Mouse (Mus musculus) intestine, embryonic 14.5 days (tissue): ENCODE data around the gene Rgs3. TPM values are rescaled to one million over a fixed set of nuclear protein-coding genes. Genes with fewer than 3 reads are reported as not detected.

Source experiments
- ATAC-seq: fragments of 200-750 bp; cut with Nextera tagmentation; replicated peaks from 2 replicates; pipeline ENCODE4 v1.8.0; 2017; ENCODE audit warnings: low read depth, moderate number of reproducible peaks, moderate TSS enrichment, moderate library complexity; ENCODE audit not compliant: low FRiP score, low TSS enrichment
- DNase-seq: peaks from one replicate; pipeline ENCODE4 v3.0.0-alpha.2; 2018; ENCODE audit warnings: low spot score
- H3K27ac ChIP-seq: fragments of 300-500 bp; sonication (generic); 2 replicates; pipeline ENCODE4 v1.5.1; 2014; ENCODE audit warnings: low read depth, mild to moderate bottlenecking, control low read depth
- H3K27me3 ChIP-seq: fragments of 300-500 bp; sonication (generic); replicated peaks from 2 replicates; pipeline ENCODE4 v1.6.1; 2014; ENCODE audit warnings: low read length, control low read depth; ENCODE audit not compliant: control insufficient read depth, insufficient read depth
- H3K36me3 ChIP-seq: fragments of 300-500 bp; sonication (generic); 2 replicates; pipeline ENCODE4 v1.6.1; 2014; ENCODE audit warnings: low read length, control low read depth; ENCODE audit not compliant: control insufficient read depth, insufficient read depth
- H3K4me1 ChIP-seq: fragments of 300-500 bp; sonication (generic); replicated peaks from 2 replicates; pipeline ENCODE4 v1.6.1; 2014; ENCODE audit warnings: low read length, control low read depth, mixed read lengths; ENCODE audit not compliant: control insufficient read depth, insufficient read depth
- H3K4me2 ChIP-seq: fragments of 300-500 bp; sonication (generic); 2 replicates; pipeline ENCODE4 v1.6.1; 2014; ENCODE audit warnings: low read length
- H3K4me3 ChIP-seq: fragments of 300-500 bp; sonication (generic); 2 replicates; pipeline ENCODE4 v1.5.1; 2014; ENCODE audit warnings: low read depth, low read length, control low read depth, mixed read lengths
- H3K9ac ChIP-seq: fragments of 300-500 bp; sonication (generic); 2 replicates; pipeline ENCODE4 v1.6.1; 2014; ENCODE audit warnings: mild to moderate bottlenecking, low read length
- H3K9me3 ChIP-seq: fragments of 300-500 bp; sonication (generic); 2 replicates; pipeline ENCODE4 v1.6.1; 2016; ENCODE audit warnings: low read length, control low read depth; ENCODE audit not compliant: control insufficient read depth
- WGBS: fragments of 180-500 bp; shearing (Covaris S2); extraction: QIAGEN DNeasy Blood & Tissue Kit; methylation state at CpG from one replicate; pipeline ENCODE4 v1.1.7; 2014; 5-methylcytosine and 5-hydroxymethylcytosine counted together
- polyA plus RNA-seq: library from polyadenylated mRNA; unstranded; fragments of >200 nt; fragmentation: Nextera tagmentation; extraction: Ambion mirVana; gene quantifications from 2 replicates; pipeline ENCODE4 v1.2.1, GENCODE M21; 2014

The Rgs3 gene
- polyA plus RNA-seq, 1 experiment from 2014 or later = 35.0 TPM

DNA sequence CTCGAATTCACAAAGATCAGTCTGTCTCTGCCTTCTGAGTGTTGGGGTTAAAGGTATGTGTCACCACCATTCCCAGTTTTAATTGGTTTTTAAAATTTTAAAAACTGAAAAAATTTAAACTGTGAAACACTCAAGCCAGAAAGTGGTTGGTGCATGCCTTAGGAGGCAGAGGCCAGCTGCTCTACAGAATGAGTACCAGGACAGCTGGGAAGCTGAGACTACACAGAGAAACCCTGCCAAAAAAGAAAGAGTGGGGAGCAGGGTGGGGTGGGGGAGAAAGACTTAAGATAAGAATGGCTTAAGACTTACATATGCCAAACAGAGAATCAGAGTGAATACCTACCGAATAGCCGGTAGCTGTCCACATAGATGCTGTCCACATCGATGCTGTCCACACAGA, 73.6 kb downstream of the Rgs3 start:
- Histone ChIP-seq H3K4me2 (no peak overlapping the region), H3K9me3 (no peaks in the 10 kb centered on the region), H3K4me3 (no peak overlapping the region), H3K27me3 (no peaks in the 10 kb centered on the region), H3K27ac (no peak overlapping the region), H3K36me3 (no peaks in the 10 kb centered on the region), H3K4me1 (peaks cover 24% of the 10 kb centered on the region), H3K9ac (no peak overlapping the region)
- ATAC-seq = no peak
- no peak for DNase-seq
- WGBS = 87% methylated on average over 4 of the region's 4 CpGs

DNA sequence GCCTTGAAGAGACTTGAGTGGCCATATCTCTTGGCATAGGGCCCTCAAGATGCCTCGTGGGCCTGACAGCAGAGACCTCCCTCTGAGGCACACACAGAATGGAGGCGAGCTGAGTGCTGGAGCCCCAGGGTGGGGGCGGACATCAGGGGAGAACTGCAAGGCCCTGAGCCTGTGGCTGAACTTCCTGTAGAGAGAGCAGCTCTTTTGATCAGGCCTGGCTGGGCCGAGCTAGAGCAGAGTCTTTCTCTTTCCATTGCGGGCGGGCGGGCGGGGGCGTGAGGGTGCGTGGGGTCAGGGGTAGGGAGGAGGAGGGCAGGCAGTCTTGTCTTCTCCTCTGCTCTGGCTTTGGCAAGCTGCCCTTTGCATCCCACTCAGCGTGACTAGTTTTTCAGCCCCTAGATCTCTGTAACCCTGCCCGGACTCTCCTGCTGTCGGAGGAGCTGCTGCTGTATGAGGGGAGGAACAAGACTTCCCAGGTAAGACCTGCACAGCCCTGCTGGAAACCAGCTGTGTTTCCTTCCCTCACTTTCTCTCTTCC, 74.5 kb downstream of the Rgs3 start:
- Histone ChIP-seq H3K36me3 (no peaks in the 10 kb centered on the region), H3K27me3 (no peaks in the 10 kb centered on the region), H3K4me3 (no peak overlapping the region), H3K9me3 (no peaks in the 10 kb centered on the region), H3K4me1 (peaks cover 20% of the 10 kb centered on the region), H3K9ac (no peak overlapping the region; the same call in 1 of the 2 replicates), H3K27ac (peak overlapping the region; percentile 38; the same call in 1 of the 2 replicates), H3K4me2 (no peak overlapping the region)
- 26% methylated on average over 13 of the region's 13 CpGs for WGBS
- ATAC-seq (0 out of 2 replicates have a peak, but pooled peaks have one; percentile 12), DNase-seq (no peak)

DNA sequence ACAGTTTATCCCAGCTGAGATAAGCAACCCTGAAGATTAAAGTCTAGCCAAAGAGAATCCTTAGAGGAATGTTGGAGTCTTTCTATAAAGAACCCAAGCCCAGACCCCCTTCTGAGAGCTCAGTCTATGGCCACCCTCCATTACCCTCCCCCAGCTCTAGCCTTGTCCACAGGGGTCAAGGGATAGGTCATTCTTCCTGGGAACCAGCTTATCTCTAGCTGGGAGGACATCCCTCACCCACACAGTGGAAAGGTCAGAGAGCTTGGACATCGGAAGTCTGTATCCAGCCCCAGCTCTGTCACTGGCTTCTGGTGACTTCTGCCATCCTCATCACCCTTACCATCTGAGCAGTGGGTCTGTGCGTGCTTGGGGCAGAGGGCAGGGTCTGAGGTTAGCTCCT, 75.2 kb downstream of the Rgs3 start:
- no peak overlapping the region for H3K27ac ChIP-seq
- 49% methylated on average over 2 of the region's 2 CpGs for WGBS
- ATAC-seq = no peak
- no peak overlapping the region for H3K9ac ChIP-seq
- H3K9me3 ChIP-seq = no peaks in the 10 kb centered on the region
- no peaks in the 10 kb centered on the region for H3K27me3 ChIP-seq
- DNase-seq = no peak
- no peaks in the 10 kb centered on the region for H3K36me3 ChIP-seq
- no peak overlapping the region for H3K4me3 ChIP-seq
- H3K4me2 ChIP-seq = no peak overlapping the region
- peaks cover 15% of the 10 kb centered on the region for H3K4me1 ChIP-seq

DNA sequence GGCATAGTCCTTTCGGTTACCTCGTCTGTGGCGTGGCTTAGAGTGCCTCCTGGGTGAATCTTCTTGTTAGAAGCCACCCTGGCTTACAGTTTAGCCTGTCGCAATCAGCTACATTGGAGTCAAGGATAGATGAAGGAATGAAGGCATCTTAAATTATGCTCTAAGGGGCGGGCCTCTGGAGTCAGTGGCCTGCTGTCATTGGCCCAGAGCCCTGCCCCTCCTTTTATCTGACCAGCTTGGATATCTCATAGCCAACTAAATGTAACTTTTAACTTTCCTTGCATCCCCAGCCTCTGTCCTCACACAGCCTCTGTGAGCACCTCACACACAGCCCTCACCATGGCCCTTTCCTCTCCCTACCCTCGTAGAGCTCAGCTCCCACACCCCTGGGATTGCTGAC, 76.4 kb downstream of the Rgs3 start:
- Histone ChIP-seq H3K9me3 (no peaks in the 10 kb centered on the region), H3K9ac (no peak overlapping the region), H3K4me3 (no peak overlapping the region), H3K27ac (no peak overlapping the region), H3K36me3 (no peaks in the 10 kb centered on the region), H3K27me3 (no peaks in the 10 kb centered on the region), H3K4me1 (peaks cover 21% of the 10 kb centered on the region), H3K4me2 (no peak overlapping the region)
- ATAC-seq (no peak), DNase-seq (no peak)
- WGBS = 86% methylated on average over 6 of the region's 6 CpGs

DNA sequence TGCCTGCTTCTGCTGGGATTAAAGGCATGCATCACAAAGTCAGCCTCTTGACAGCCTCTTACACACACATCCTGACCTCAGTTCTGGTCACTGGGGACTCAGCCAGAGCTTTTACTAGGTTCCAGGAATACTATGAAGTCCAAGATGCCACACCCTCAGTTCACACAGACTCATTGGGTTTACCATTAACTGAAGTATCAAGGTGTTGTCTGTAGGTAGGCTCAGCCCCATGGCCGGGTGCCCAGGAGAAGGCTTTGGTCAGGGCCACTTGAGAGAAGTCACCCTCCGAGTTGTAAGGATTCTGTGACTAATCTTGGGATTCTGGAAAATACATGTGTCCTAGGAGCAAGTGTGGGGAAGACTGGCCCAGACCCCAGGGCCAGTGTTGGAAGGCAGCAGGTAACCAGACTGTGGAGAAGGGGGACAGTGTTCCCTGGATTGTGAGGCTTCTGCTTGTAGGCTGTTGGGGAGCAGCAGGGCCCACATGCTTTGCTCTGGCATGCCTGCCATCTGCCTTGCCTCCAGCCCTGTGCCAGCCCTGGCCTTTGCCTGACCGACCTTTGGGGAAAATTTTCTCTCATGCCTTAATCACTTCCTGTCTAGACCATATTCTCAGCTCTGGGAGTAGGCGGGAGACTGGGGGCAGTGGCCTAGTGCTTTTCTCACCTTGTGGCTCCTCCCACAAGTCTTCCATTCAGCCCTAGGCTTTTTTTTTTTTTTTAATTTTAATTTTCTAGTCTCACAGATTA, 78.4 kb downstream of the Rgs3 start:
- H3K36me3 ChIP-seq = no peaks in the 10 kb centered on the region
- H3K4me1 ChIP-seq = peaks cover 28% of the 10 kb centered on the region
- no peak overlapping the region for H3K4me3 ChIP-seq
- no peak for ATAC-seq
- no peak overlapping the region; the same call in 1 of the 2 replicates for H3K27ac ChIP-seq
- WGBS = 72% methylated on average over 4 of the region's 4 CpGs
- no peak overlapping the region for H3K9ac ChIP-seq
- H3K27me3 ChIP-seq = no peaks in the 10 kb centered on the region
- no peaks in the 10 kb centered on the region for H3K9me3 ChIP-seq
- DNase-seq = no peak
- no peak overlapping the region for H3K4me2 ChIP-seq

DNA sequence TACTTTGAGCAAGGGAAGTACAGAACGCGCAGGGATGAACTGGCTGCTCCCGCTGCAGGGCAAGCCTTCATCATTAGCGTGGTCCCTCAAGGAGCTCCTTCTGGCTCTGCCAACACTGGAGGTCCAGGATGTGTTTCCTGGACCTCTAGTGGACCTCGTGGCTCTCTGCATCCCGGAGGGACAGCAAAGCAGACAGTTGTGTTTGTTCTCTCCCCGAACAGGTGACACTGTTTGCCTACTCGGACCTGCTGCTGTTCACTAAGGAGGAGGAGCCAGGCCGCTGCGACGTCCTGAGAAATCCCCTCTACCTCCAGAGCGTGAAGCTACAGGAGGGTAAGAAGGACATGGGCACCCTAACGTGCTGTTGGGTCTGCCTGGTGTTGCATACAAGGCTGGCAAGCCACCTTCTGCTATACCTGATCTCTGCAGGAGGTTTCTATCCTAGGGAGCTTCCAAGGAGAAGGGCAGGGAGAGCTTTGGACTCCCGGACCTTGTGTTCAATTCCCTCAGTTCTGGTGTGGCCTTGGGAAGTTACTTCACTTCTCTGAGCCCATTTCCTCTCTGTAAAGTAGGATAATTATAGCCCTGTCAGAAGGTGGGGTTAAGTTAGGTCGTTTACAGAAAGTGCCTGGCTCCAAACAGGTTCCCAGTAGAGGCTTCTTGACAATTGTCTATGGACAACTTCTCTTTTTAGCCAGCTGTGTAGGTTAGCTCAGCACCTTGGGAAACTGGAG, 81.0 kb downstream of the Rgs3 start:
- Histone ChIP-seq H3K9ac (no peak overlapping the region), H3K27ac (peak overlapping the region; percentile 40; the same call in 1 of the 2 replicates), H3K27me3 (no peaks in the 10 kb centered on the region), H3K4me3 (no peak overlapping the region), H3K4me1 (peaks cover 13% of the 10 kb centered on the region), H3K36me3 (no peaks in the 10 kb centered on the region), H3K4me2 (no peak overlapping the region), H3K9me3 (no peaks in the 10 kb centered on the region)
- ATAC-seq (no peak), DNase-seq (no peak)
- 59% methylated on average over 15 of the region's 15 CpGs for WGBS

DNA sequence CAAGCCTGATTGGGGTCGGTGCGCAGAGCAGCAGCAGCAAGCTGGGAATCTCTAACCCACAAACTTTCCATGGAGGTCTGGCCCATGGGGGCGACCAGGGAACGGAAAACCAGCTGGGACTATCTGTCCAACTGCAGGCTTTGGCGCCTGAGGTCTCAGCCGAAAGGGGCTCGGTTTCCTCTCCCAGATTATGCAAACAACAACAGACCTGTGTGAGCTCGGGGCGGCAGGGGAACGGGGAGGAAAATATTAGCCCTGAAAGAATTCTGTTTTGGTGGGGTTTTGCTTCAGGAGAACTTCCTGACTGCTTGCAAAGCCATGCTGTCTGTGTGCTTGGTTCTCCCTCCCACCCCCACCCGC, 81.6 kb downstream of the Rgs3 start:
- H3K4me1 ChIP-seq = peaks cover 13% of the 10 kb centered on the region
- DNase-seq (no peak), ATAC-seq (no peak)
- no peaks in the 10 kb centered on the region for H3K36me3 ChIP-seq
- no peaks in the 10 kb centered on the region for H3K9me3 ChIP-seq
- H3K27ac ChIP-seq = peak overlapping the region; percentile 40; the same call in 1 of the 2 replicates
- no peak overlapping the region for H3K9ac ChIP-seq
- 21% methylated on average over 11 of the region's 11 CpGs for WGBS
- no peak overlapping the region for H3K4me3 ChIP-seq
- no peak overlapping the region for H3K4me2 ChIP-seq
- H3K27me3 ChIP-seq = no peaks in the 10 kb centered on the region

DNA sequence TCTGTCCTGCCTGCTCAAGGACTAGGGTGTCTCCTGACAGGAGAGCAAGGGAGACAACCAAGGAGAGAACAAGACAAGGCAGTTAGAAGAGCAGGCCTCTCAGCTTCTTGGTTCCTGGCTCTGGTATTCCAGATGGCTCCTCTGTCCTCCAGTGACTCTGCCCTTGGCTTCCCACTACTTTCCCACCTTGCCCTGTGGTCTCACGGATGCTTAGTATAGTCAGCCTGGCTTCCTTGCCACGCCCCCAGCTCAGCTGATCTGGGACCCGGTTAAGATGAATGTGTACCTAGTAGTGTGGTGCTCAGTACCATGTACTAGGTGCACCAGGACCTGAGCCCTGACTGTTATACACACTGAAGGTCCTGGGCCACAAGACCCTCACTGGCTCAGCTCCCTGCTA, 82.0 kb downstream of the Rgs3 start:
- Histone ChIP-seq H3K9ac (no peak overlapping the region), H3K27ac (peak overlapping the region; percentile 40; the same call in 1 of the 2 replicates), H3K36me3 (no peaks in the 10 kb centered on the region), H3K4me3 (no peak overlapping the region), H3K27me3 (no peaks in the 10 kb centered on the region), H3K9me3 (no peaks in the 10 kb centered on the region), H3K4me1 (peaks cover 13% of the 10 kb centered on the region), H3K4me2 (no peak overlapping the region)
- WGBS = 69% methylated on average over 3 of the region's 3 CpGs
- DNase-seq = no peak
- ATAC-seq = no peak
